Mouse (Mus musculus): ENCODE measurements around the gene Vps26b. TPM values are rescaled to one million over a fixed set of nuclear protein-coding genes. Genes with fewer than 3 reads are reported as not detected.

Gene Vps26b
- polyA plus RNA-seq, 1 experiment from 2014 or later: 92.2 TPM

DNA sequence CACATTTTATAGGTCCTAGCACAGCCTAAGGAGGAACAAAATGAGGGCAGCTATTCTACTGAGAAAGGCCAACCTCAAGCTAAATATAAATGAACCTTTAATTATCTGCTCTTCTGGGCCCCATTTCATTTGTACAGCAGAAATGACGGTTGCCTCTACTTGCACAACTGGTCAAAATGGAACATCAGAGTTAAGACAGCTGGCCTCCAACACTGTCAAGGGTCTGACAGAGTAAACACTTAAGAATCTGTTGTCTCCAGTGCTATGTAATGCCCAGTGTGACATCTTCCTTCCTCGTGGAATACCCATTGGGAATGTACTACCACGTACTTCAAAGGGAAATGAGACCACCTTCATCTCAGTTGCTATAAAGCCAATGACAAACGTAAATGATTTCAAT, 18.3 kb downstream of the Vps26b start:
- Histone ChIP-seq H3K4me3 (no peak overlapping the region), H3K9ac (no peak overlapping the region), H3K27me3 (replicated peaks) (no peaks in the 10 kb centered on the region), H3K9me3 (no peaks in the 10 kb centered on the region), H3K4me2 (no peak overlapping the region), H3K27ac (no peak overlapping the region), H3K36me3 (replicated peaks) (peaks cover 85% of the 10 kb centered on the region), H3K4me1 (no peaks in the 10 kb centered on the region)
- 88% methylated on average over 4 of the region's 4 CpGs for WGBS
- ATAC-seq (replicated peaks): no peak

- Histone ChIP-seq H3K27ac (no peak overlapping the region), H3K27me3 (replicated peaks) (no peaks in the 10 kb centered on the region), H3K9me3 (no peaks in the 10 kb centered on the region), H3K9ac (no peak overlapping the region), H3K36me3 (replicated peaks) (peaks cover 64% of the 10 kb centered on the region), H3K4me2 (no peak overlapping the region), H3K4me3 (no peak overlapping the region), H3K4me1 (no peaks in the 10 kb centered on the region)
- WGBS: 83% methylated on average over 5 of the region's 5 CpGs
- no peak for ATAC-seq (replicated peaks)
Measured at GRCm38 (mm10) chr9:27009231-27009630, 20.6 kb downstream of the Vps26b start.

DNA sequence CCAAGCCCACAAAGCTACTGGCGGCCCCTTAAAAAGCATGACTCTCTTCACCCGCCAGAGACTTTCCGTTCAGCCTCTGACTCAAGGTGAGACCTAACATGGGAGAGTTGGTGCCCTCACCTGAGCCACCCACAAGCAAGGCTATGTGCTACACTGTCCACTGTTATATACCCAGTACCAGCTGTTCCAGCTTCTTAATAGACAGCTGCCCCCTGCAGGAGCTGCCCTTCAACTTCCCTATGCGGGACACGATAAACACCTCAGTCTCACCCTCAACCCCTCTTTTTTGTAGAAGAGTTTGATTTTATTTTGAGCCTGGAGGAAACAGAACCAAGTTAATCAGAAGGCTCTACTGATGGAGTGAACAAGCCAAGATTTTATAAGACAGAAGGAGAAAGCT, 23.0 kb downstream of the Vps26b start:
- H3K27me3 ChIP-seq (replicated peaks): no peaks in the 10 kb centered on the region
- H3K27ac ChIP-seq: no peak overlapping the region

DNA sequence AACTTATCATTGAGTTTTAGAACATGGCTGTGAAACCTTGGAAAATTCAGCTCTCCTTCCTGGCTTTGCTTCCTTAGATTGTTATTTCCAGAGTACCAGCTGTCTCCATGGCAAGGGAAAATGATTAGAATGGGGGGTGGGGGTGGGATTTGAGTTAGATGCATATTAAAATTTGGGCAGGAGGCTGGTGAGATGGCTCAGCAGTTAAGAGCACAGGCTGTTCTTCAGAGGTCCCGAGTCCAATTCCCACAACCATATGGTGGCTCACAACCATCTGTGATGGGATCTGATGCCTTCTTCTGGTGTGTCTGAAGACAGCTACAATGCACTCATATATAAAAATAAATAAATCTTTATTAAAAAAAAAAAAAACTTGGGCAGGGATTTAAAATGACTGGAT, 23.9 kb downstream of the Vps26b start:
- Histone ChIP-seq H3K4me2 (no peak overlapping the region), H3K27me3 (replicated peaks) (no peaks in the 10 kb centered on the region), H3K27ac (no peak overlapping the region), H3K4me3 (no peak overlapping the region), H3K9ac (no peak overlapping the region), H3K9me3 (no peaks in the 10 kb centered on the region), H3K36me3 (replicated peaks) (peaks cover 38% of the 10 kb centered on the region), H3K4me1 (peaks cover 9% of the 10 kb centered on the region)
- ATAC-seq (replicated peaks): no peak
- 70% methylated on average over 1 of the region's 1 CpGs for WGBS

More for the DNA sequence above, 23.0 kb downstream of the Vps26b start:
- no peak for ATAC-seq (replicated peaks)
- Histone ChIP-seq H3K4me3 (no peak overlapping the region), H3K9ac (no peak overlapping the region), H3K4me1 (peaks cover under 1% of the 10 kb centered on the region; the same call in 1 of the 2 replicates), H3K9me3 (no peaks in the 10 kb centered on the region), H3K4me2 (no peak overlapping the region), H3K36me3 (replicated peaks) (peaks cover 46% of the 10 kb centered on the region)
- 87% methylated on average over 5 of the region's 5 CpGs for WGBS

DNA sequence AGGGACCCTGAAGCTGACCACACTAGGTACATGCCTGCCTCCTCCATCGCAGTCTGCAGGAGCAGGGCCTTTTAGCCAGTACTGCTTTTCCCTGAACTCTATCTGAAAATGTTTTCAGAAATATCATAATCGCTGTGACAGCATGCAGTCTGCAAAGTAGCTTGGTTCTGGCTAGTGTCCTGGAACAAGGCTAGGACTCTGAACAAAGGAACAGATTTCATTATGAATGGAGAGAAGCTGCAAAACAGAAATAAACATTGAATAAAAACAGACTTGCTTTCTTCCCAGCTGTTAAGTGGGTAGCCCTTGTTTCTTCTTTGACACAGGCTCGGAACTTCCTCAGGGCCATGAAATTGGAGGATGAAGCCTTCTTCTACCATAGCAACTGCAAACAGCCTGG, 24.6 kb downstream of the Vps26b start:
- Histone ChIP-seq H3K4me1 (peaks cover 16% of the 10 kb centered on the region), H3K27me3 (replicated peaks) (no peaks in the 10 kb centered on the region), H3K27ac (no peak overlapping the region), H3K9me3 (no peaks in the 10 kb centered on the region), H3K9ac (no peak overlapping the region), H3K36me3 (replicated peaks) (peaks cover 32% of the 10 kb centered on the region), H3K4me3 (no peak overlapping the region), H3K4me2 (no peak overlapping the region)
- ATAC-seq (replicated peaks): no peak
- 84% methylated on average over 3 of the region's 3 CpGs for WGBS

DNA sequence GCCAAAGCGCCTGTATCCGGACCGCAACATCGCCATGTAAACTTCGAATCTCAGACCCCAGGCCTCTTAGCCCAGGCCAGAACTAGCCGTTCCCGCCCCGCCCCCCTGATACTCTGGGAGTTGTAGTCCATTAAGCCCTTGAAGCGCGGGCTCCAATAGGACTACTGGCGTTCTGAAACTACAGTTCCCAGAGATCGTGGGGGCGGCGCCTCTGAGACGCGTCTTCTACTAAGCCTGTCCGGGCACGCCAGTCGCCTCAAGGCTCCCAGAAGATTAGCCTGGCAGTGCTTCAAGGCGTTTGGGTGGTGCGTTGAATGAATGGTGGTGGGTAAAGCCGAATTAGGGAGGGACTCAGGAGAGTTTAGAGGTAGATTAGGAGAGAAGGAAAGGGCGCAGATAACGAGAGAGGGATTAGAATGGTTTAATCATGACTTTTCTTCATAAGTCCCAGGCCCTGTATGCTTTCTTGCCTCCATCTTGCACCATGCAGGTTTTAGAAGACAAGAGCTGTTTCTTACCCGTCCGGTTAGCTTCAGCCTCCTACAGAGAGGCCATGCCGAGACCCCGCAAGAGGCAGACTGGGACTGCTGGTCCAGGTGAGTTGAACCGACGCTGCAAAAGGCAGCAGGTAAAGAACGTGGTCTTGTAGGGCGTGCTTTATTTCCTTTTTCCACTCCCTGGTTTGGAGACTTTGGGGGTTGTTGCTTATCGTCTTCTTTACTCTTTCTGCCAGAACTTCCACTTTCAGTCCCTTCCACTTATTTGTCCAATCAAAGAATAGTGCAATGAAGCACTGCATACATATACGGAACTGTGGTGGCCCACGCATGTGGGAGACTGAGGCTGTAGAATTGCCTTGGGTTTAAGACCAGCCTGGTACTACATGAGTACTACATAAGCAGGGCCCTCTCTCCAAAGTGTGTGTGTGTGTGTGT, 30.1 kb downstream of the Vps26b start, which contains the start of the genes Acad8 and Thyn1:
Acad8 (minus strand) TSS at position 106 of the 935 bp plus-strand sequence.
Thyn1 (plus strand) TSS at position 250 of the 935 bp plus-strand sequence.
- Histone ChIP-seq H3K27me3 (replicated peaks) (no peaks in the 10 kb centered on the region), H3K9ac (peak within 1 kb of the TSS; percentile 67), H3K36me3 (replicated peaks) (peaks cover 5% of the 10 kb centered on the region), H3K4me2 (peak within 1 kb of the TSS; percentile 86), H3K9me3 (no peaks in the 10 kb centered on the region), H3K4me1 (peaks cover 28% of the 10 kb centered on the region), H3K27ac (peak within 1 kb of the TSS; percentile 78), H3K4me3 (peak within 1 kb of the TSS; percentile 86)
- peak; percentile 99 for ATAC-seq (replicated peaks)
- under 1% methylated on average over 35 of the region's 35 CpGs for WGBS

DNA sequence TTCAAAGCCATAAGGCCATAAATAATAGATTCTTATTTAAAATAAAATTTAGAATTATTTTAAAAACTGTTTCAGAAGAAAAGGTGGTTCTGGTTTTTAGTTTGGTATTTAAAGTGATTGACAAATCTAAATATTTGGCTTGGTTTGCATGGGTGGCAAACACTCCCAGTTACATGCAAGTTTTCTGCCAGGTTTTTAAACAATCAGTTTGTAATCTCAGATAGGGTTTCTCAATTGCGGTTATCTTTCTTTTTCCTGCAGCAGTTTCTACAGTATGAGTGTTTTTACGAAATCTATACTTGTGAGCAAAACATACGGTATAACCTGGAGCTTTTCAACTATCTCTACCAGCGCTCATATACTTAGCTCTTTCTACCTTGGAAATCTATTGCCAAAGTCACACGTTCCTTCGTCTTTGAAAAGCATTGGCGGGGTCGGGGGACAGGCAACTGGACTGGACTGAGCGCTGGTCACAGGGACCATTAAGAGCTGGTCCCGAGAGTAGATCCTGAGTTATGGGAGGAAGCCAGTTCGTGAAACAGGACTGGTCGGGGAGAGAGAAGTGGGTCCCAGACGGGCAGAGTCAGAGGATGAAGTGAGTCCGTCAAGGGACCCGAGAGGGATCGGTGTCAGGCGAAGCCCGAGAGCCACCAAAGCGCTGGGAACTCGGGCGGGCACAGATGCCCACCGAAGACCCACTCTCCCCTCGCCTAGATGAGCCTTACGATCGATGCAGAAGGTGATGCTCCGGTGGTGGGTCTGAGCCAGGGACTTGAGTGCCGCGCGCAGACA, 31.0 kb downstream of the Vps26b start:
- H3K36me3 ChIP-seq (replicated peaks): peaks cover 5% of the 10 kb centered on the region
- peak overlapping the region; percentile 78 for H3K27ac ChIP-seq
- WGBS: 3% methylated on average over 29 of the region's 29 CpGs

DNA sequence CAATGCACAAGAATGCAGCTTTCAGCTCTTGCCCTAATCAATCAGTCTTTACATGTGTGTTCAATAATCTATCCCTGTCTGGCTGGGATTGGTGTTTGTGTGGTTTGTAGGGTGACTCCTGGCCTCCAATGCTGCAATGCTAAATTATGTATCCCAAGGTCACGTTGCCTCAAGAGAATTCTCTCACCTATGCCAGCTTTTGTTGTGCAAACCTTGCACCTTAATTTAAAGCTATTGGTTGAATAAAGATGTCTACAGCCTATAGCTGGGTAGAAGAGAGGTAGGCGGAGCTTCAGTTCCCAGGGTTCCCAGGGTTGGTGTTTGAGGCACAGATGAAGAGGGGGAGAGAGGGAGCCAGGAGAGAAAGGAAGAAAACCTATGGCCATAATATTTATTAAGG, 32.4 kb downstream of the Vps26b start:
- Histone ChIP-seq H3K9me3 (no peaks in the 10 kb centered on the region), H3K4me3 (no peak overlapping the region), H3K27ac (no peak overlapping the region), H3K4me1 (peaks cover 28% of the 10 kb centered on the region), H3K36me3 (replicated peaks) (no peaks in the 10 kb centered on the region), H3K9ac (no peak overlapping the region), H3K4me2 (no peak overlapping the region), H3K27me3 (replicated peaks) (no peaks in the 10 kb centered on the region)
- WGBS: 97% methylated on average over 2 of the region's 2 CpGs
- no peak for ATAC-seq (replicated peaks)

More for the DNA sequence above, 31.0 kb downstream of the Vps26b start:
- Histone ChIP-seq H3K27me3 (replicated peaks) (no peaks in the 10 kb centered on the region), H3K4me2 (peak overlapping the region; percentile 86), H3K9me3 (no peaks in the 10 kb centered on the region), H3K9ac (peak overlapping the region; percentile 67), H3K4me3 (peak overlapping the region; percentile 86), H3K4me1 (peaks cover 28% of the 10 kb centered on the region)
- peak; percentile 74; the same call in 1 of the 2 replicates for ATAC-seq (replicated peaks)

GRCm38 (mm10) chr9:26997062-26997461, 32.8 kb downstream of the Vps26b start:
- no peak overlapping the region for H3K27ac ChIP-seq
- ATAC-seq (replicated peaks): no peak
- 95% methylated on average over 3 of the region's 3 CpGs for WGBS

DNA sequence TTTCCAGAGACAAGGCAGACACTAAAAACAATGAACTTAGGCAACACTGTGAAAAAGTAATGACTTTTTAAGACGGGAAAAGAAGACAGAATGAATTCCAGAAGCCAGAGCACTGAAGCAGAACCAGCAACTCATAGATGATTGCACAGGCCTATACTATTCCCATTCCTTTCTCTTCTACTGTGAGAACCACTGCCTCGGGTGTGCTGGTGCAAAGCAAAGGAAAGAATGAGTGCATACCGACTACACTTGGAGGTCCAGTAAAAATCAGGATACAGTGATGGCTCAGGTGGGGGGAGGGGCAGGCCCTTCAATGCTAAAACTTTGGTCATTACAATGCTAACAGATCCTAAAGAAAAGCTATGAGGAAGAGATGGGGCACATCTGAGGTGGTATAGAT, 36.0 kb downstream of the Vps26b start:
- H3K4me1 ChIP-seq: peaks cover 8% of the 10 kb centered on the region
- 79% methylated on average over 3 of the region's 3 CpGs for WGBS
- peaks cover 23% of the 10 kb centered on the region for H3K36me3 ChIP-seq (replicated peaks)
- no peak overlapping the region for H3K9ac ChIP-seq
- ATAC-seq (replicated peaks): no peak
- no peak overlapping the region for H3K27ac ChIP-seq
- H3K27me3 ChIP-seq (replicated peaks): no peaks in the 10 kb centered on the region
- H3K9me3 ChIP-seq: no peaks in the 10 kb centered on the region
- H3K4me3 ChIP-seq: no peak overlapping the region
- H3K4me2 ChIP-seq: no peak overlapping the region

More at GRCm38 (mm10) chr9:26997062-26997461, 32.8 kb downstream of the Vps26b start:
- H3K9me3 ChIP-seq: no peaks in the 10 kb centered on the region
- H3K36me3 ChIP-seq (replicated peaks): no peaks in the 10 kb centered on the region
- no peak overlapping the region for H3K4me3 ChIP-seq
- H3K4me1 ChIP-seq: peaks cover 28% of the 10 kb centered on the region
- H3K27me3 ChIP-seq (replicated peaks): no peaks in the 10 kb centered on the region
- H3K4me2 ChIP-seq: no peak overlapping the region
- no peak overlapping the region for H3K9ac ChIP-seq

- Histone ChIP-seq H3K27me3 (replicated peaks) (no peaks in the 10 kb centered on the region), H3K36me3 (replicated peaks) (peaks cover 27% of the 10 kb centered on the region), H3K4me2 (no peak overlapping the region), H3K4me3 (no peak overlapping the region), H3K27ac (no peak overlapping the region), H3K4me1 (peaks cover 2% of the 10 kb centered on the region; the same call in 1 of the 2 replicates), H3K9me3 (no peaks in the 10 kb centered on the region), H3K9ac (no peak overlapping the region)
- ATAC-seq (replicated peaks): no peak
- 93% methylated on average over 10 of the region's 10 CpGs for WGBS
Measured at GRCm38 (mm10) chr9:26993118-26993517, 36.7 kb downstream of the Vps26b start.

DNA sequence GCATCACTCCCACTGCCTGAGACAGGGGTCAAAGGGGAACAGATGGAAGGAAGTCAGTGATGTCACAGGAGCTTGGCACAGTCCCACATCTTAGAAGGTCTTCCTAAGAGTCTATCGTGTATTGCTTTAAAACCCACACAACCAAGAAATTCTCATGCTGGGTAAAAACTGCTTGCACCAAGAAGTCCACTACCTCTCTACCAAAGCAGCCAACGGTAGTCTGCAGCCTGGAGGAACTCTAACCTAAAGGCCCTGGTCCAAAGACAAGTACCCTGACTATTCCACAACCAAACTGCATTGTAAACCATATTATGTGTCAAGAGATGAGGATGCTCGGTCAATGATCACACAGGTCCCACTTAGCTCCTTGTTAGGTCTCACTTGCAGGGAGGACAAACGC, 39.7 kb downstream of the Vps26b start:
- ATAC-seq (replicated peaks): no peak
- H3K27me3 ChIP-seq (replicated peaks): no peaks in the 10 kb centered on the region
- H3K4me3 ChIP-seq: no peak overlapping the region
- H3K9me3 ChIP-seq: no peaks in the 10 kb centered on the region
- H3K4me2 ChIP-seq: no peak overlapping the region
- no peaks in the 10 kb centered on the region for H3K4me1 ChIP-seq
- H3K9ac ChIP-seq: no peak overlapping the region
- H3K36me3 ChIP-seq (replicated peaks): peaks cover 38% of the 10 kb centered on the region
- WGBS: 98% methylated on average over 4 of the region's 4 CpGs
- no peak overlapping the region for H3K27ac ChIP-seq
